Mouse (Mus musculus) bone marrow, adult 2 months (tissue): ENCODE results near the gene 1520401A03Rik.

ENCODE experiments used
- CTCF ChIP-seq: fragments of 200-500 bp; IDR thresholded peaks from 2 replicates; pipeline ENCODE4 v1.5.1; 2011; ENCODE audit warnings: low read length, control low read depth; ENCODE audit not compliant: control insufficient read depth, insufficient read depth
- POLR2A ChIP-seq: fragments of 200-500 bp; IDR thresholded peaks from 2 replicates; pipeline ENCODE4 v1.6.1; 2011; ENCODE audit warnings: low read depth, mild to moderate bottlenecking, control low read depth, low read length, borderline replicate concordance; ENCODE audit not compliant: control insufficient read depth

- TF ChIP-seq CTCF = no peak
- no peak for TF ChIP-seq POLR2A
Observed at GRCm38 (mm10) chr17:23721886-23722285, 697 bp downstream of the 1520401A03Rik start.
